Mouse (Mus musculus): ENCODE results near the gene Wwox. TPM values are rescaled to one million over a fixed set of nuclear protein-coding genes. Genes with fewer than 3 reads are reported as not detected.

Wwox gene
- polyA plus RNA-seq, 1 experiment from 2014 or later: 11.0 TPM

DNA sequence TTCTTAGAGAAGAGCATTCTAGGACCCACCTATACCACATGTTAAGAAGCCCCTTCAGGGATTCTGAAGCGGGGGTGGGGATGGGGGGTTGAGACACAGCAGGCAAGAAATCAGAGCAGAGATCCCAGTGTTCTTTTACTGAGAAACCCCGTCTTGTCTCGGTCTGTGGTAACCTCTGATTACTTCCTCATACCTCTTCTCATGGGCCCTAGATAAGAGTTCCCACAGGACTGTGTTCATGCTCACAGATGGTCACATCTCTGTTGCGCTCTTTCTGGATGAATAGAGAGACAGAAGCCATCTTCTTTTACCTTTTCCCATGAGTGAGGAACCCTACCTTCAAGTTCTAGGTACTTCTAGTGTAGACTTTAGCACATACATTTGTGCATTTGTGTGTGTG lies 488.5 kb downstream of the Wwox start:
- no peak for DNase-seq (ENCODE audit: low spot score)
- no peaks in the 10 kb centered on the region for H3K27me3 ChIP-seq (ENCODE audit: control insufficient read depth, insufficient read depth, low read length)

DNA sequence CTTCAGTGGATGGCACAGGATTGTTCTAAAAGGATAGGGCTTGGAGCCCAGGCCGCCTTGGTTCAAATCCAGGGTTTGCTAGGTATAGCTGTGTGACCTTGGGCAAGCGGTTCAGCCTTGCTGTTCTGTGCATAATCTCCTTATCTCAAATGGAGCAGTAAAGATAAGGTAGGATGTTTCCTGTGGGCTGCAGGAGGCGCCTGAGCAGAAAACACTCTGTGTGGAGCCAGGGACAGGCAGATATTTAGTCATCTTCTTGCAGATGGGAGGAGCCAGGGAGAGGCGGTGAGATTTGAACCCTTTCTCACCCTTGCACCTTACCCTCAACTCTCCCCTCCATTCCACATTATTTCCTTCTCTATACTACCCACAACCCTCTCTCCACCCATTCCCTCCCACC lies 490.1 kb downstream of the Wwox start:
- WGBS: 90% methylated on average over 4 of the region's 4 CpGs
- Histone ChIP-seq H3K4me2 (ENCODE audit: low read depth) (no peak overlapping the region), H3K9ac (ENCODE audit: low read length) (no peak overlapping the region), H3K4me1 (ENCODE audit: control insufficient read depth, insufficient read depth, low read length) (peaks cover 5% of the 10 kb centered on the region; the same call in 1 of the 2 replicates), H3K27me3 (ENCODE audit: control insufficient read depth, insufficient read depth, low read length) (no peaks in the 10 kb centered on the region), H3K36me3 (ENCODE audit: control insufficient read depth, insufficient read depth, low read length) (no peaks in the 10 kb centered on the region), H3K27ac (ENCODE audit: low read depth, low read length) (no peak overlapping the region), H3K9me3 (ENCODE audit: control insufficient read depth, low read length) (no peaks in the 10 kb centered on the region), H3K4me3 (ENCODE audit: low read depth, low read length) (no peak overlapping the region)
- DNase-seq (ENCODE audit: low spot score): no peak
- no peak for ATAC-seq (ENCODE audit: insufficient read depth, low FRiP score, low TSS enrichment)

More for the DNA sequence above, 488.5 kb downstream of the Wwox start:
- Histone ChIP-seq H3K4me3 (ENCODE audit: low read depth, low read length) (no peak overlapping the region), H3K4me2 (ENCODE audit: low read depth) (no peak overlapping the region), H3K4me1 (ENCODE audit: control insufficient read depth, insufficient read depth, low read length) (peaks cover 5% of the 10 kb centered on the region; the same call in 1 of the 2 replicates), H3K9me3 (ENCODE audit: control insufficient read depth, low read length) (no peaks in the 10 kb centered on the region), H3K9ac (ENCODE audit: low read length) (no peak overlapping the region), H3K36me3 (ENCODE audit: control insufficient read depth, insufficient read depth, low read length) (no peaks in the 10 kb centered on the region), H3K27ac (ENCODE audit: low read depth, low read length) (no peak overlapping the region)
- no peak for ATAC-seq (ENCODE audit: insufficient read depth, low FRiP score, low TSS enrichment)
- 82% methylated on average over 4 of the region's 4 CpGs for WGBS

DNA sequence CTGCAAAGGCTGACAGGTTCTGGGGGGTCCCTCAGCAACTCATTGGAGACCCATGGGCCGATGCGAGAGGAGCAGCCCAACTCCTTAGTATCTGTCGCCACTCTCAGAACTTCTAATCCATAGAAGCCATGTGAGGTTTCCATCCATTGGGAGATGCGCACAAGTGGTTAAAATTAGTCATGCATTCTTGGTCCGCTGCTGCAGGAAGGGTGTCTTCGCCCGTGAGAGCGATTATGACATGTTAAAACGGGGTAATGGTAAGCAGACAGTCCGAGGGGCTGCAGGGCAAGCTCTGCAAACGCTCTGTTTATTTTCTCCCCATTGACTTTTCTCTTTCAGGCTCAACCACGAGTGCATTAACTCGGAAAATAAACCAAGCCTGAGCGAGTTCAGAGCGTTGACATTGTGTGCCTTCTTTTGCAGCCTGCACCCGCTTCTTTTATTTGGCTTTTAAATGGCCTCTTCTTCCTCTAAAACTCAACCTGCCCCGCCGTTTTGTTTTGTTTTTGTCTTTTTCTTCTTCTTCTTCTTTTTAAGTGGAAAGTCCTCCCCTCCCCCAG lies 492.7 kb downstream of the Wwox start:
- H3K4me2 ChIP-seq (ENCODE audit: low read depth): peak overlapping the region; percentile 30
- H3K9me3 ChIP-seq (ENCODE audit: control insufficient read depth, low read length): no peaks in the 10 kb centered on the region
- ATAC-seq (ENCODE audit: insufficient read depth, low FRiP score, low TSS enrichment) (0 out of 2 replicates have a peak, but pooled peaks have one; percentile 9), DNase-seq (ENCODE audit: low spot score) (no peak)
- H3K27me3 ChIP-seq (ENCODE audit: control insufficient read depth, insufficient read depth, low read length): no peaks in the 10 kb centered on the region
- WGBS: 24% methylated on average over 18 of the region's 18 CpGs
- H3K36me3 ChIP-seq (ENCODE audit: control insufficient read depth, insufficient read depth, low read length): no peaks in the 10 kb centered on the region
- H3K4me1 ChIP-seq (ENCODE audit: control insufficient read depth, insufficient read depth, low read length): peaks cover 5% of the 10 kb centered on the region
- no peak overlapping the region for H3K27ac ChIP-seq (ENCODE audit: low read depth, low read length)
- H3K9ac ChIP-seq (ENCODE audit: low read length): no peak overlapping the region
- H3K4me3 ChIP-seq (ENCODE audit: low read depth, low read length): no peak overlapping the region

DNA sequence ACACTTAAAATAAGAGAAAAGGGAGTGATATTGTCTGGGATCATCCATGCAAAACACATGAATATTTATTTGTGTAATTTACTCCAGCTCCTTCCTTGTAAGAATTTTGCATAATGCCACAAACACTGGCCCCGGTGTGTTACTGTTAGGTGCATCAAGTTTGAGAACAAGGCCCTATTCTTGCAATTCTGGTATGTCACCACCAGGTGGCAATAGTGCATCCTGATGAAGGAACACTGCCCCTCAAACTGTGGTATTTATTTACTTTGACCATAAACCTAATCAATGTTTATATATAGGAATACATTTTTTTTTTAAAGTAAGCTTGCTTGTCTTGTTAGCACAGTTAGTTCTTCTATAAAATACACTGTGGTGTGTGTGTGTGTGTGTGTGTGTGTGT lies 493.8 kb downstream of the Wwox start:
- no peak overlapping the region for H3K27ac ChIP-seq (ENCODE audit: low read depth, low read length)

DNA sequence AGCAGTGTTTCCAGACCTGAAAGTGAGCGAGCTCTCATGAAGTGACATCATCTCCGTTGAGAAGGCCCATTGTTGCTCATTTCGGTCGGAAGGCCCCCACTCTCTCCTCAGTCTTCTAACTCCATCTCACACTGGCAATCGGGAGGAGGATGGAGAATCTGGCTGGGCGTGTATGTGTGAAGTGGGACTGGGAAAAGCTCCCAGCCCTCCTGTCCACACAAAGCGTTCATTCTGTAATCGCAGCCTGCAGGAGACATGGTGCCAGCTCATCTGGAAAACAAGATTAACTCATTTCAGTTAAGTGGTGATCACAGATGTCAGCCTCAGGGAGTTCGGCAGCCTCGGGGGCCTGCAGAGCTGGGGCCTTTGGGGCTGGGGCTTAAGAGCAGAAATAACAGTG lies 497.4 kb downstream of the Wwox start:
- DNase-seq (ENCODE audit: low spot score): peak; percentile 28
- Histone ChIP-seq H3K4me3 (ENCODE audit: low read depth, low read length) (no peak overlapping the region), H3K27ac (ENCODE audit: low read depth, low read length) (no peak overlapping the region), H3K9ac (ENCODE audit: low read length) (no peak overlapping the region), H3K4me2 (ENCODE audit: low read depth) (no peak overlapping the region), H3K36me3 (ENCODE audit: control insufficient read depth, insufficient read depth, low read length) (no peaks in the 10 kb centered on the region), H3K4me1 (ENCODE audit: control insufficient read depth, insufficient read depth, low read length) (peaks cover 4% of the 10 kb centered on the region), H3K9me3 (ENCODE audit: control insufficient read depth, low read length) (no peaks in the 10 kb centered on the region), H3K27me3 (ENCODE audit: control insufficient read depth, insufficient read depth, low read length) (no peaks in the 10 kb centered on the region)
- no peak for ATAC-seq (ENCODE audit: insufficient read depth, low FRiP score, low TSS enrichment)
- 30% methylated on average over 10 of the region's 10 CpGs for WGBS

More for the DNA sequence above, 493.8 kb downstream of the Wwox start:
- no peaks in the 10 kb centered on the region for H3K36me3 ChIP-seq (ENCODE audit: control insufficient read depth, insufficient read depth, low read length)
- H3K4me3 ChIP-seq (ENCODE audit: low read depth, low read length): no peak overlapping the region
- H3K27me3 ChIP-seq (ENCODE audit: control insufficient read depth, insufficient read depth, low read length): no peaks in the 10 kb centered on the region
- no peaks in the 10 kb centered on the region for H3K9me3 ChIP-seq (ENCODE audit: control insufficient read depth, low read length)
- no peak for DNase-seq (ENCODE audit: low spot score)
- peaks cover 5% of the 10 kb centered on the region for H3K4me1 ChIP-seq (ENCODE audit: control insufficient read depth, insufficient read depth, low read length)
- no peak for ATAC-seq (ENCODE audit: insufficient read depth, low FRiP score, low TSS enrichment)
- no peak overlapping the region for H3K4me2 ChIP-seq (ENCODE audit: low read depth)
- WGBS: 78% methylated on average over 1 of the region's 1 CpGs
- no peak overlapping the region for H3K9ac ChIP-seq (ENCODE audit: low read length)

DNA sequence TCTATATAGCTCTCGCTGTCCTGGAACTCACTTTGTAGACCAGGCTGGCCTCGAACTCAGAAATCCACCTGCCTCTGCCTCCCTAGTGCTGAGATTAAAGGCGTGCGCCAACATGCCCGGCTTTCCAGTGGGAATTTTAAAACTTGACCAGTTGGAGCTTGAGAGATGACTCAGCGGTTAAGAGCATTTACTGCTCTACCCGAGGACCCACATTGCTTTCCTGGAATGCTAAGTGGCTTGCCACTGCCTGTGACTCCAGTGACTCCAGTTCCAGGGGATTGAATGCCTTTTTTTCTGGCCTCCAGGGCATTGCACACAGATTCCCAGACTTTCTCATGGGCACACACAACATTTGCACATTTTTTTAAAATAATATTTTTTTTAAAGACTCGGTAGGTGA lies 499.9 kb downstream of the Wwox start:
- H3K4me2 ChIP-seq (ENCODE audit: low read depth): no peak overlapping the region
- H3K27ac ChIP-seq (ENCODE audit: low read depth, low read length): no peak overlapping the region
- DNase-seq (ENCODE audit: low spot score) (no peak), ATAC-seq (ENCODE audit: insufficient read depth, low FRiP score, low TSS enrichment) (no peak)
- no peaks in the 10 kb centered on the region; the same call in none of the 2 replicates for H3K4me1 ChIP-seq (ENCODE audit: control insufficient read depth, insufficient read depth, low read length)
- 90% methylated on average over 8 of the region's 8 CpGs for WGBS
- no peaks in the 10 kb centered on the region for H3K27me3 ChIP-seq (ENCODE audit: control insufficient read depth, insufficient read depth, low read length)
- H3K9ac ChIP-seq (ENCODE audit: low read length): no peak overlapping the region
- no peak overlapping the region for H3K4me3 ChIP-seq (ENCODE audit: low read depth, low read length)
- no peaks in the 10 kb centered on the region for H3K9me3 ChIP-seq (ENCODE audit: control insufficient read depth, low read length)
- H3K36me3 ChIP-seq (ENCODE audit: control insufficient read depth, insufficient read depth, low read length): no peaks in the 10 kb centered on the region

DNA sequence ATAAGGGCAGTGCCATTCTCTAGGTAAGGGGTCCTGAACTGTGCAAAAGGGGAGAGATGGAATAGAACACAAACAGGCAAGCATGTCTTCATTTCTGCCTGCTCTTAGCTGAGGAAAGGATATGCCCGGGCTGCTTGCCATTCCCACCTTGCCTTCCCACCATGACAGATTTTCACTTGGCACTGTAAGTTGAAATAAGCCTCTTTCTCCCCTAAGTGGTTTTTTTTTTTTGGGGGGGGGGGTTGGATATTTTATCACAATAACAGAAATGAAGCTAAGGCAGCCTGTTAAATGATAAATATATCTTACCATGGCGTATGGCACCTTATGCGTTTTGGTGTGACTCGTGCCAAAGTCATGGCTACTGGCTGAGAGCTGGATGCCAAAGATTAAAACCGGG lies 501.6 kb downstream of the Wwox start:
- H3K36me3 ChIP-seq (ENCODE audit: control insufficient read depth, insufficient read depth, low read length): no peaks in the 10 kb centered on the region
- DNase-seq (ENCODE audit: low spot score) (no peak), ATAC-seq (ENCODE audit: insufficient read depth, low FRiP score, low TSS enrichment) (no peak)
- H3K4me1 ChIP-seq (ENCODE audit: control insufficient read depth, insufficient read depth, low read length): no peaks in the 10 kb centered on the region; the same call in none of the 2 replicates
- H3K4me2 ChIP-seq (ENCODE audit: low read depth): no peak overlapping the region
- no peak overlapping the region for H3K4me3 ChIP-seq (ENCODE audit: low read depth, low read length)
- H3K9me3 ChIP-seq (ENCODE audit: control insufficient read depth, low read length): no peaks in the 10 kb centered on the region
- H3K27ac ChIP-seq (ENCODE audit: low read depth, low read length): no peak overlapping the region
- H3K9ac ChIP-seq (ENCODE audit: low read length): no peak overlapping the region
- WGBS: 97% methylated on average over 5 of the region's 5 CpGs
- no peaks in the 10 kb centered on the region for H3K27me3 ChIP-seq (ENCODE audit: control insufficient read depth, insufficient read depth, low read length)

DNA sequence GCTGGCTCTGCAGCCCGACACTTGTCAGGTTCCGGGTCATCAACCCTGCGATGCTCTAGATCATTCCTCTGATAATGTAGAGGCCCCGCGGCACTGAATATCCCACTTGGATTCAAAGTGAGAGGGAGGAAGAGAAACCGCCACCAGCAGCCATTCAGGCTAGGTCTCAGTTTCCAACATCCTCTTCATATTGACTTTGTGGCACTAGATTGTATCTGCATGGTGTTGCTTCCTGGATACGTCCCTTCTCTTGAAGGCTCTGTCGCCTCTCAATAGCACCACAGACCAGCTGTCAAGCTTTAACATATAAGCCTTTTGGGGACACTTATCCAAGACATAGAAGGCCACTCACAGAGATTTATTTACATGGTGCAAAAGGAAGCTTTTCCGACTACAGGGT lies 502.2 kb downstream of the Wwox start:
- H3K9me3 ChIP-seq (ENCODE audit: control insufficient read depth, low read length): no peaks in the 10 kb centered on the region
- no peak overlapping the region for H3K27ac ChIP-seq (ENCODE audit: low read depth, low read length)
- H3K4me3 ChIP-seq (ENCODE audit: low read depth, low read length): no peak overlapping the region
- DNase-seq (ENCODE audit: low spot score) (no peak), ATAC-seq (ENCODE audit: insufficient read depth, low FRiP score, low TSS enrichment) (no peak)
- no peak overlapping the region for H3K9ac ChIP-seq (ENCODE audit: low read length)
- WGBS: 83% methylated on average over 9 of the region's 9 CpGs
- no peaks in the 10 kb centered on the region for H3K36me3 ChIP-seq (ENCODE audit: control insufficient read depth, insufficient read depth, low read length)
- no peaks in the 10 kb centered on the region; the same call in none of the 2 replicates for H3K4me1 ChIP-seq (ENCODE audit: control insufficient read depth, insufficient read depth, low read length)
- no peak overlapping the region for H3K4me2 ChIP-seq (ENCODE audit: low read depth)
- no peaks in the 10 kb centered on the region for H3K27me3 ChIP-seq (ENCODE audit: control insufficient read depth, insufficient read depth, low read length)

DNA sequence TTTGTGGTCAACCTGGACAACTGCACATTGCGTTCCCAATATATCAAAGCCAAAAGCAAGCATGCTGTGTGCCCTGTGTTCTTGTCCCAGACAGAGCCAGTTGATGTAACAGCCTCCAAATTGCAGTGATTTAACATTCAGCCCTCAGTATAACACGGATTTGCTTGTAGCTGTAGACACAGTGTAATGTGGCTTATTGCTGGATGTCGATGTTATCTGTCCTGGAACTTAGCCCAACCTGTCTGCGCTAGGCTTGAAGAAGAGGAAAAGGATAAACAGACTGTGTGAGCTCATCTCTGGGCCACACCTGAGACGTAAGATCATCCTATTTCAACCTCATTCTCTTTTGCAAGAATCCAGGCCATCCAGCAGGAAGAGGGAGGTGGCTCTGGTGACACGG lies 508.5 kb downstream of the Wwox start:
- Histone ChIP-seq H3K27ac (ENCODE audit: low read depth, low read length) (no peak overlapping the region), H3K9ac (ENCODE audit: low read length) (no peak overlapping the region), H3K4me2 (ENCODE audit: low read depth) (no peak overlapping the region), H3K36me3 (ENCODE audit: control insufficient read depth, insufficient read depth, low read length) (no peaks in the 10 kb centered on the region), H3K27me3 (ENCODE audit: control insufficient read depth, insufficient read depth, low read length) (no peaks in the 10 kb centered on the region), H3K4me1 (ENCODE audit: control insufficient read depth, insufficient read depth, low read length) (no peaks in the 10 kb centered on the region), H3K9me3 (ENCODE audit: control insufficient read depth, low read length) (no peaks in the 10 kb centered on the region), H3K4me3 (ENCODE audit: low read depth, low read length) (no peak overlapping the region)
- WGBS: 74% methylated on average over 6 of the region's 6 CpGs
- DNase-seq (ENCODE audit: low spot score) (no peak), ATAC-seq (ENCODE audit: insufficient read depth, low FRiP score, low TSS enrichment) (no peak)
